Mouse (Mus musculus) CH12.LX (cell line): ENCODE measurements around the gene Ppm1m. TPM values are rescaled to one million over a fixed set of nuclear protein-coding genes. Genes with fewer than 3 reads are reported as not detected.

Experiments used
- DNase-seq: peaks from one replicate; pipeline ENCODE4 v3.0.0-alpha.2; 2013; ENCODE audit errors: extremely low read depth
- H3K27ac ChIP-seq: 2 replicates; pipeline ENCODE4 v1.5.1; 2012; ENCODE audit warnings: low read depth, mild to moderate bottlenecking, control low read depth, moderate library complexity; ENCODE audit not compliant: insufficient read depth
- H3K27me3 ChIP-seq: replicated peaks from 2 replicates; pipeline ENCODE3; 2012; ENCODE audit warnings: inconsistent platforms
- H3K36me3 ChIP-seq, 2 experiments: replicated peaks in 1 of 2; 2 replicates each; pipeline versions ENCODE3 to v1.6.1; 2012; ENCODE audit warnings: inconsistent platforms in 1 of 2, low read length in 1 of 2, mild to moderate bottlenecking in 1 of 2, mixed read lengths in 1 of 2, moderate library complexity in 1 of 2; ENCODE audit not compliant: control insufficient read depth in 1 of 2, insufficient read depth in 1 of 2
- H3K4me1 ChIP-seq, 2 experiments: 2 replicates each; pipeline ENCODE4 v1.6.1; 2012; ENCODE audit warnings: inconsistent platforms in 1 of 2, moderate library complexity in 1 of 2; ENCODE audit not compliant: insufficient read depth in 2 of 2, control insufficient read depth in 1 of 2
- H3K4me2 ChIP-seq: 2 replicates; pipeline ENCODE4 v1.6.1; 2012; ENCODE audit warnings: low read depth, mild to moderate bottlenecking, control low read depth; ENCODE audit not compliant: poor library complexity, insufficient read depth, severe bottlenecking
- H3K4me3 ChIP-seq, 3 experiments: fragments of 150-350 bp in 1 of 3; sonication (generic) in 1 of 3; replicated peaks in 1 of 3; 2 replicates each; pipeline versions ENCODE3 to v1.5.1; 2011 to 2012; ENCODE audit warnings: low read depth in 2 of 3, low read length in 2 of 3, mild to moderate bottlenecking in 2 of 3, moderate library complexity in 2 of 3, control low read depth in 1 of 3, improper control_type of control experiment in 1 of 3, inconsistent platforms in 1 of 3, mixed read lengths in 1 of 3; ENCODE audit not compliant: poor library complexity in 1 of 3
- H3K79me2 ChIP-seq: replicated peaks from 2 replicates; pipeline ENCODE4 v1.6.1; 2012; ENCODE audit warnings: mild to moderate bottlenecking, moderate library complexity; ENCODE audit not compliant: control insufficient read depth, poor library complexity, insufficient read depth, severe bottlenecking; ENCODE audit errors: extremely low read depth
- H3K9ac ChIP-seq: 2 replicates; pipeline ENCODE4 v1.6.1; 2012; ENCODE audit warnings: low read depth, mild to moderate bottlenecking, control low read depth, moderate library complexity; ENCODE audit not compliant: insufficient read depth
- H3K9me3 ChIP-seq: replicated peaks from 2 replicates; pipeline ENCODE3; 2012; ENCODE audit warnings: low read length, inconsistent platforms, mixed read lengths
- BHLHE40 ChIP-seq: IDR thresholded peaks from 2 replicates; pipeline ENCODE4 v1.6.1; 2011; ENCODE audit warnings: mild to moderate bottlenecking, low read depth, low read length, improper control_type of control experiment
- CHD1 ChIP-seq: IDR thresholded peaks from 2 replicates; pipeline ENCODE4 v1.6.1; 2012; ENCODE audit warnings: low read depth, low read length, improper control_type of control experiment, inconsistent platforms
- CHD2 ChIP-seq: IDR thresholded peaks from 2 replicates; pipeline ENCODE4 v1.6.1; 2011; ENCODE audit warnings: low read length, improper control_type of control experiment
- CTCF ChIP-seq, 2 experiments: IDR thresholded peaks in 1 of 2; conservative IDR thresholded peaks in 1 of 2; 2 replicates each; pipeline ENCODE4 v1.5.1; 2011 to 2012; ENCODE audit warnings: low read depth in 2 of 2, low read length in 2 of 2, improper control_type of control experiment in 1 of 2, inconsistent platforms in 1 of 2, mild to moderate bottlenecking in 1 of 2, moderate library complexity in 1 of 2
- E2F4 ChIP-seq: IDR thresholded peaks from 2 replicates; pipeline ENCODE4 v1.6.1; 2011; ENCODE audit warnings: low read depth, low read length, improper control_type of control experiment; ENCODE audit not compliant: insufficient replicate concordance
- ELF1 ChIP-seq: IDR thresholded peaks from 2 replicates; pipeline ENCODE4 v1.6.1; 2014; ENCODE audit warnings: low read depth, mild to moderate bottlenecking, inconsistent platforms, low read length, improper control_type of control experiment
- EP300 ChIP-seq: IDR thresholded peaks from 2 replicates; pipeline ENCODE4 v1.6.1; 2011; ENCODE audit warnings: low read length, improper control_type of control experiment
- ETS1 ChIP-seq: conservative IDR thresholded peaks from 2 replicates; pipeline ENCODE4 v1.6.1; 2012; ENCODE audit warnings: low read depth, mild to moderate bottlenecking, inconsistent platforms, low read length, improper control_type of control experiment, moderate library complexity
- GABPA ChIP-seq: IDR thresholded peaks from 2 replicates; pipeline ENCODE4 v1.6.1; 2012; ENCODE audit warnings: low read depth, low read length, improper control_type of control experiment, inconsistent platforms; ENCODE audit not compliant: insufficient replicate concordance
- HCFC1 ChIP-seq: IDR thresholded peaks from 2 replicates; pipeline ENCODE4 v1.6.1; 2012; ENCODE audit warnings: low read depth, mild to moderate bottlenecking, inconsistent platforms, low read length, improper control_type of control experiment
- IRF4 ChIP-seq: IDR thresholded peaks from 2 replicates; pipeline ENCODE4 v1.6.1; 2014; ENCODE audit warnings: low read depth, mild to moderate bottlenecking, inconsistent platforms, low read length, improper control_type of control experiment
- JUN ChIP-seq: IDR thresholded peaks from 2 replicates; pipeline ENCODE4 v1.6.1; 2011; ENCODE audit warnings: low read depth, mild to moderate bottlenecking, low read length, improper control_type of control experiment, moderate library complexity; ENCODE audit not compliant: insufficient read depth
- JUND ChIP-seq: conservative IDR thresholded peaks from 2 replicates; pipeline ENCODE4 v1.6.1; 2011; ENCODE audit warnings: low read depth, low read length, improper control_type of control experiment
- KAT2A ChIP-seq: IDR thresholded peaks from 2 replicates; pipeline ENCODE4 v1.6.1; 2012; ENCODE audit warnings: low read length, improper control_type of control experiment, inconsistent platforms; ENCODE audit not compliant: insufficient replicate concordance
- MAFK ChIP-seq: IDR thresholded peaks from 2 replicates; pipeline ENCODE4 v1.6.1; 2011; ENCODE audit warnings: low read length, improper control_type of control experiment; ENCODE audit not compliant: insufficient replicate concordance
- MAX ChIP-seq: IDR thresholded peaks from 2 replicates; pipeline ENCODE4 v1.6.1; 2011; ENCODE audit warnings: low read length, improper control_type of control experiment
- MAZ ChIP-seq: IDR thresholded peaks from 2 replicates; pipeline ENCODE4 v1.6.1; 2012; ENCODE audit warnings: low read depth, mild to moderate bottlenecking, inconsistent platforms, low read length, improper control_type of control experiment, moderate library complexity
- MEF2A ChIP-seq: IDR thresholded peaks from 2 replicates; pipeline ENCODE4 v1.6.1; 2014; ENCODE audit warnings: low read depth, mild to moderate bottlenecking, inconsistent platforms, low read length, improper control_type of control experiment, borderline replicate concordance
- MXI1 ChIP-seq: IDR thresholded peaks from 2 replicates; pipeline ENCODE4 v1.6.1; 2011; ENCODE audit warnings: mild to moderate bottlenecking, low read depth, low read length, improper control_type of control experiment
- MYC ChIP-seq: IDR thresholded peaks from 2 replicates; pipeline ENCODE4 v1.6.1; 2011; ENCODE audit warnings: low read depth, mild to moderate bottlenecking, improper control_type of control experiment, low read length
- NELFE ChIP-seq: IDR thresholded peaks from 2 replicates; pipeline ENCODE4 v1.6.1; 2011; ENCODE audit warnings: low read depth, low read length, improper control_type of control experiment
- NRF1 ChIP-seq: IDR thresholded peaks from 2 replicates; pipeline ENCODE4 v1.6.1; 2014; ENCODE audit warnings: low read depth, mild to moderate bottlenecking, inconsistent platforms, low read length, improper control_type of control experiment, moderate library complexity
- PAX5 ChIP-seq: IDR thresholded peaks from 2 replicates; pipeline ENCODE4 v1.6.1; 2012; ENCODE audit warnings: low read length, inconsistent platforms, mixed read lengths
- POLR2A ChIP-seq: IDR thresholded peaks from 2 replicates; pipeline ENCODE4 v1.6.1; 2011; ENCODE audit warnings: low read depth, mild to moderate bottlenecking, improper control_type of control experiment, low read length
- POLR2AphosphoS2 ChIP-seq: IDR thresholded peaks from 2 replicates; pipeline ENCODE4 v1.6.1; 2011; ENCODE audit warnings: low read depth, low read length, improper control_type of control experiment
- RAD21 ChIP-seq: IDR thresholded peaks from 2 replicates; pipeline ENCODE4 v1.6.1; 2011; ENCODE audit warnings: low read depth, mild to moderate bottlenecking, low read length, improper control_type of control experiment, moderate library complexity
- RCOR1 ChIP-seq: conservative IDR thresholded peaks from 2 replicates; pipeline ENCODE4 v1.6.1; 2012; ENCODE audit warnings: low read depth, mild to moderate bottlenecking, inconsistent platforms, low read length, improper control_type of control experiment
- SIN3A ChIP-seq: IDR thresholded peaks from 2 replicates; pipeline ENCODE4 v1.6.1; 2012; ENCODE audit warnings: low read length, improper control_type of control experiment, inconsistent platforms
- SMC3 ChIP-seq: IDR thresholded peaks from 2 replicates; pipeline ENCODE4 v1.6.1; 2011; ENCODE audit warnings: low read depth, low read length, improper control_type of control experiment
- TBP ChIP-seq: conservative IDR thresholded peaks from 2 replicates; pipeline ENCODE4 v1.6.1; 2011; ENCODE audit warnings: low read depth, low read length, improper control_type of control experiment
- TCF12 ChIP-seq: IDR thresholded peaks from 2 replicates; pipeline ENCODE4 v1.6.1; 2014; ENCODE audit warnings: low read depth, mild to moderate bottlenecking, inconsistent platforms, low read length, improper control_type of control experiment
- UBTF ChIP-seq: IDR thresholded peaks from 2 replicates; pipeline ENCODE4 v1.6.1; 2012; ENCODE audit warnings: low read depth, mild to moderate bottlenecking, inconsistent platforms, low read length, improper control_type of control experiment, moderate library complexity
- USF1 ChIP-seq: IDR thresholded peaks from 2 replicates; pipeline ENCODE4 v1.6.1; 2014; ENCODE audit warnings: low read depth, mild to moderate bottlenecking, inconsistent platforms, low read length, improper control_type of control experiment
- USF2 ChIP-seq: conservative IDR thresholded peaks from 2 replicates; pipeline ENCODE4 v1.6.1; 2011; ENCODE audit warnings: low read depth, low read length, improper control_type of control experiment
- ZC3H11A ChIP-seq: IDR thresholded peaks from 2 replicates; pipeline ENCODE4 v1.6.1; 2012; ENCODE audit warnings: low read depth, mild to moderate bottlenecking, inconsistent platforms, low read length, improper control_type of control experiment
- ZKSCAN1 ChIP-seq: IDR thresholded peaks from 2 replicates; pipeline ENCODE4 v1.6.1; 2012; ENCODE audit warnings: low read depth, inconsistent platforms, low read length, improper control_type of control experiment, borderline replicate concordance
- ZMIZ1 ChIP-seq: IDR thresholded peaks from 2 replicates; pipeline ENCODE4 v1.6.1; 2012; ENCODE audit warnings: low read depth, mild to moderate bottlenecking, inconsistent platforms, low read length, improper control_type of control experiment
- ZNF384 ChIP-seq: IDR thresholded peaks from 2 replicates; pipeline ENCODE4 v1.6.1; 2012; ENCODE audit warnings: low read depth, low read length, improper control_type of control experiment, inconsistent platforms
- dilution Hi-C: fragments of 300-500 bp; cut with MboI; formaldehyde crosslinking; loops from 2 replicates; pipeline ENCODE4 v1.14.3; 2020; ENCODE audit warnings: low sequenced_read_pairs; ENCODE audit not compliant: extremely low pct_unique_long_range_greater_than_20kb, extremely low pct_ligation_motif_present
- in situ Hi-C: fragments of 300-500 bp; cut with MboI; formaldehyde crosslinking; loops from 3 replicates; pipeline ENCODE4 v1.14.3; 2019; ENCODE audit warnings: low sequenced_read_pairs, low pct_ligation_motif_present, low pct_unique_long_range_greater_than_20kb, mixed read lengths
- polyA plus RNA-seq: library from polyadenylated mRNA; unstranded; fragments of >175 nt; gene quantifications from 2 replicates; pipeline ENCODE4 v1.2.1, GENCODE M21; 2012; ENCODE audit warnings: low read depth; ENCODE audit not compliant: insufficient read length
- total RNA-seq, 2 experiments: library from RNA; depleted of rRNA; stranded (reverse); fragments of 300-350 nt in 1 of 2; fragments of >200 nt in 1 of 2; gene quantifications; 2 replicates each; pipeline ENCODE4 v1.2.3; 2012 to 2014

Ppm1m gene
- total and polyA plus RNA-seq, 3 experiments: 54.7 to 111 (median 86.0) TPM

- peak within 1 kb of the TSS; percentile 65 for H3K4me2 ChIP-seq
- in situ Hi-C loops: no loop called here
- no peaks in the 10 kb centered on the region for H3K79me2 ChIP-seq
- peaks cover 28 to 44% of the 10 kb centered on the region in 2 experiments for H3K36me3 ChIP-seq
- H3K9me3 ChIP-seq: peaks cover 52% of the 10 kb centered on the region
- H3K27ac ChIP-seq: peak within 1 kb of the TSS; percentile 95
- peak within 1 kb of the TSS; percentile 34 for H3K9ac ChIP-seq
- dilution Hi-C loops: no loop called here
- H3K27me3 ChIP-seq: no peaks in the 10 kb centered on the region
- H3K4me1 ChIP-seq: peaks cover 36 to 51% of the 10 kb centered on the region in 2 experiments
- H3K4me3 ChIP-seq: peak within 1 kb of the TSS; percentile 20 to 51 (median 48)
- peak; percentile 96 for DNase-seq
- TF ChIP-seq UBTF (peak; percentile 14; the same call in 1 of the 2 replicates), TBP (peak; percentile 94), PAX5 (no peak), MXI1 (peak; percentile 59; the same call in 1 of the 2 replicates), EP300 (peak; percentile 99), CHD1 (peak; percentile 73; the same call in 1 of the 2 replicates), JUN (peak; percentile 97), GABPA (no peak), ZMIZ1 (no peak; the same call in 1 of the 2 replicates), MAX (peak; percentile 74), CTCF (conservative IDR thresholded peaks at IDR 0.05 in 1 of 2, IDR thresholded peaks at IDR 0.05 in 1 of 2; ENCODE audit: low read depth in 2 of 2, low read length in 2 of 2) (0 out of 4 replicates have a peak, but pooled peaks of 1 of the 2 experiments have one; percentile 0), TCF12 (peak; percentile 99), MYC (peak; percentile 77), POLR2A (peak; percentile 64), SIN3A (peak; percentile 68), ZNF384 (peak; percentile 52; the same call in 1 of the 2 replicates), JUND (peak; percentile 96), ELF1 (peak; percentile 57), POLR2AphosphoS2 (no peak), CHD2 (peak; percentile 94), MAZ (peak; percentile 99), MAFK (peak; percentile 91), HCFC1 (peak; percentile 51; the same call in 1 of the 2 replicates), NELFE (peak; percentile 78), IRF4 (peak; percentile 99), SMC3 (peak; percentile 9; the same call in 1 of the 2 replicates), NRF1 (peak; percentile 6; the same call in 1 of the 2 replicates), MEF2A (peak; percentile 90), KAT2A (0 out of 2 replicates have a peak, but pooled peaks have one; percentile 65), ZKSCAN1 (no peak), RCOR1 (peak; percentile 99), RAD21 (no peak; the same call in none of the 2 replicates), BHLHE40 (peak; percentile 92), USF1 (peak; percentile 33; the same call in 1 of the 2 replicates), ZC3H11A (no peak), ETS1 (peak; percentile 98), USF2 (0 out of 2 replicates have a peak, but pooled peaks have one; percentile 21), E2F4 (no peak)
Measured at GRCm38 (mm10) chr9:106222261-106222851, 22.8 kb upstream of the Ppm1m start, which contains the start of gene Tlr9. Gene Tlr9 (plus strand): TSS chr9:106222598.
